Mouse (Mus musculus) right cerebral cortex, postnatal 4 days (tissue): ENCODE data around the gene Togaram1.

Experiments used
- DNase-seq: peaks from one replicate; pipeline ENCODE4 v3.0.0-alpha.2; 2022

Gene Togaram1

GRCm38 (mm10) chr12:65058203-65058602, 92.6 kb downstream of the Togaram1 start:
- no peak for DNase-seq

- DNase-seq, result no peak
Observed at GRCm38 (mm10) chr12:65061082-65061481, 95.5 kb downstream of the Togaram1 start.

GRCm38 (mm10) chr12:65065241-65065640, 99.6 kb downstream of the Togaram1 start:
- no peak for DNase-seq

- DNase-seq, result no peak
Observed at GRCm38 (mm10) chr12:65066234-65066633, 100.6 kb downstream of the Togaram1 start.

- DNase-seq, result no peak
Observed at GRCm38 (mm10) chr12:65068409-65068808, 102.8 kb downstream of the Togaram1 start.
